Mouse (Mus musculus): ENCODE measurements around the gene Gosr1.

DNA sequence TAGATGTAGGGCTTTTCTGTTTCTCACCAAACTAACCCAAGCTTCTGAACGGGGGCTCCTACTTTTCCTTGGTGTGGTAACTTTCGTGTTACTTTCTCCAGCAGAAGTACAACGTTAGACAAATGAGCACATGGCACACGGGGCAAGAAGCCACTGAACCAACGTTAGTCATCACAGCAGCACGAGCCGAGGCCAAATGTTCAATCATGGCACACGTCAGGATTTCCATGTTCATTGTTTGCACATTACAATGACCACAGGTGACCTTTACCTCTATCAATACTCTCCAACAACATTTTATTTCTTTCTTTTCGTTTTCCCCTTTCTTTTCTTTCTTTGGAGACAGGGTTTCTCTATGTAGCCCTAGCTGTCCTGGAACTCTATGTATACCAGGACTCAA lies 14.6 kb downstream of the Gosr1 start:
- TF ChIP-seq TAL1 (IDR thresholded peaks at IDR 0.05; ENCODE audit: low read length) (no peak), GATA1 (IDR thresholded peaks at IDR 0.05; ENCODE audit: low read length) (no peak)

Data from erythroblast, embryonic 14.5 days (primary cell).